Mouse (Mus musculus): Measurements from ENCODE around the gene Hat1. TPM values are rescaled to one million over a fixed set of nuclear protein-coding genes. Genes with fewer than 3 reads are reported as not detected.
A peak's percentile ranks its signal among the peaks of the same experiment; 100 is the strongest.
"Not testable (repeated sequence)": the region's sequence is repeated elsewhere in the genome, so short reads cannot be mapped to it uniquely, and the experiment has no call there.

The Hat1 gene
- polyA plus RNA-seq, 2 experiments, result 67.3 to 97.1 TPM

- DNase-seq (ENCODE audit: low spot score), result no peak
Measured at GRCm38 (mm10) chr2:71368086-71368485, 20.7 kb upstream of the Hat1 start.

GRCm38 (mm10) chr2:71371790-71372189 lies 17.0 kb upstream of the Hat1 start:
- ATAC-seq (ENCODE audit: low FRiP score, low read depth), result no peak
- WGBS, result 83% methylated on average over 5 of the region's 5 CpGs
- H3K4me2 ChIP-seq (replicated peaks; ENCODE audit: low read depth, low read length, severe bottlenecking), result no peak overlapping the region

More at GRCm38 (mm10) chr2:71368086-71368485, 20.7 kb upstream of the Hat1 start:
- TF ChIP-seq POLR2A (IDR thresholded peaks at IDR 0.05; ENCODE audit: borderline replicate concordance, extremely low read depth, insufficient read depth, insufficient read length), result no peak
- 41% methylated on average over 8 of the region's 8 CpGs for WGBS
- ATAC-seq (ENCODE audit: low FRiP score, low read depth), result no peak
- H3K9ac ChIP-seq (ENCODE audit: low read depth, low read length, severe bottlenecking), result no peak overlapping the region
- H3K4me3 ChIP-seq (replicated peaks; ENCODE audit: low read length), result peak overlapping the region; percentile 83
- no peaks in the 10 kb centered on the region for H3K27me3 ChIP-seq (ENCODE audit: control insufficient read depth, insufficient read depth, low read length)
- no peaks in the 10 kb centered on the region for H3K36me3 ChIP-seq (ENCODE audit: control insufficient read depth, insufficient read depth, low read length)
- peak overlapping the region; percentile 75; the same call in 1 of the 2 replicates for H3K4me2 ChIP-seq (replicated peaks; ENCODE audit: low read depth, low read length, severe bottlenecking)
- no peaks in the 10 kb centered on the region for H3K9me3 ChIP-seq (ENCODE audit: control insufficient read depth, low read length)
- peaks cover 12% of the 10 kb centered on the region; the same call in 1 of the 2 replicates for H3K4me1 ChIP-seq (ENCODE audit: control insufficient read depth, insufficient read depth, low read length)
- no peak overlapping the region for H3K27ac ChIP-seq (replicated peaks; ENCODE audit: low read depth, low read length)

GRCm38 (mm10) chr2:71372261-71372660 lies 16.5 kb upstream of the Hat1 start:
- not testable (repeated sequence) for ATAC-seq (ENCODE audit: low FRiP score, low read depth); H3K27ac ChIP-seq (replicated peaks; ENCODE audit: low read depth, low read length)

More at GRCm38 (mm10) chr2:71371790-71372189, 17.0 kb upstream of the Hat1 start:
- H3K9me3 ChIP-seq (ENCODE audit: control insufficient read depth, low read length), result no peaks in the 10 kb centered on the region
- no peak for DNase-seq (ENCODE audit: low spot score)
- no peak overlapping the region for H3K27ac ChIP-seq (replicated peaks; ENCODE audit: low read depth, low read length)
- no peak for TF ChIP-seq POLR2A (IDR thresholded peaks at IDR 0.05; ENCODE audit: borderline replicate concordance, extremely low read depth, insufficient read depth, insufficient read length)
- H3K4me1 ChIP-seq (ENCODE audit: control insufficient read depth, insufficient read depth, low read length), result peaks cover 5% of the 10 kb centered on the region; the same call in 1 of the 2 replicates
- no peak overlapping the region for H3K4me3 ChIP-seq (replicated peaks; ENCODE audit: low read length)
- no peaks in the 10 kb centered on the region for H3K36me3 ChIP-seq (ENCODE audit: control insufficient read depth, insufficient read depth, low read length)
- H3K27me3 ChIP-seq (ENCODE audit: control insufficient read depth, insufficient read depth, low read length), result no peaks in the 10 kb centered on the region
- H3K9ac ChIP-seq (ENCODE audit: low read depth, low read length, severe bottlenecking), result no peak overlapping the region

GRCm38 (mm10) chr2:71374275-71375155 lies 14.2 kb upstream of the Hat1 start:
- ATAC-seq (ENCODE audit: low FRiP score, low read depth) (no peak), DNase-seq (ENCODE audit: low spot score) (no peak)
- no peaks in the 10 kb centered on the region for H3K4me1 ChIP-seq (ENCODE audit: control insufficient read depth, insufficient read depth, low read length)
- TF ChIP-seq POLR2A (IDR thresholded peaks at IDR 0.05; ENCODE audit: borderline replicate concordance, extremely low read depth, insufficient read depth, insufficient read length), result no peak
- WGBS, result 51% methylated on average over 8 of the region's 8 CpGs
- no peak overlapping the region for H3K4me3 ChIP-seq (replicated peaks; ENCODE audit: low read length)
- no peak overlapping the region for H3K9ac ChIP-seq (ENCODE audit: low read depth, low read length, severe bottlenecking)
- no peaks in the 10 kb centered on the region for H3K9me3 ChIP-seq (ENCODE audit: control insufficient read depth, low read length)
- H3K27ac ChIP-seq (replicated peaks; ENCODE audit: low read depth, low read length), result no peak overlapping the region
- no peaks in the 10 kb centered on the region for H3K27me3 ChIP-seq (ENCODE audit: control insufficient read depth, insufficient read depth, low read length)
- H3K4me2 ChIP-seq (replicated peaks; ENCODE audit: low read depth, low read length, severe bottlenecking), result no peak overlapping the region
- no peaks in the 10 kb centered on the region for H3K36me3 ChIP-seq (ENCODE audit: control insufficient read depth, insufficient read depth, low read length)

More at GRCm38 (mm10) chr2:71372261-71372660, 16.5 kb upstream of the Hat1 start:
- not testable (repeated sequence) for H3K4me1 ChIP-seq (ENCODE audit: control insufficient read depth, insufficient read depth, low read length); DNase-seq (ENCODE audit: low spot score); H3K9me3 ChIP-seq (ENCODE audit: control insufficient read depth, low read length); H3K27me3 ChIP-seq (ENCODE audit: control insufficient read depth, insufficient read depth, low read length); H3K4me3 ChIP-seq (replicated peaks; ENCODE audit: low read length); H3K9ac ChIP-seq (ENCODE audit: low read depth, low read length, severe bottlenecking); H3K36me3 ChIP-seq (ENCODE audit: control insufficient read depth, insufficient read depth, low read length); H3K4me2 ChIP-seq (replicated peaks; ENCODE audit: low read depth, low read length, severe bottlenecking)
- 86% methylated on average over 4 of the region's 4 CpGs for WGBS

- no peak overlapping the region for H3K9ac ChIP-seq (ENCODE audit: low read depth, low read length, severe bottlenecking)
- H3K4me1 ChIP-seq (ENCODE audit: control insufficient read depth, insufficient read depth, low read length), result no peaks in the 10 kb centered on the region
- no peak for TF ChIP-seq POLR2A (IDR thresholded peaks at IDR 0.05; ENCODE audit: borderline replicate concordance, extremely low read depth, insufficient read depth, insufficient read length)
- no peak for DNase-seq (ENCODE audit: low spot score)
- no peaks in the 10 kb centered on the region for H3K27me3 ChIP-seq (ENCODE audit: control insufficient read depth, insufficient read depth, low read length)
- H3K27ac ChIP-seq (replicated peaks; ENCODE audit: low read depth, low read length), result no peak overlapping the region
- H3K4me3 ChIP-seq (replicated peaks; ENCODE audit: low read length), result no peak overlapping the region
- H3K9me3 ChIP-seq (ENCODE audit: control insufficient read depth, low read length), result no peaks in the 10 kb centered on the region
- no peaks in the 10 kb centered on the region for H3K36me3 ChIP-seq (ENCODE audit: control insufficient read depth, insufficient read depth, low read length)
- no peak overlapping the region for H3K4me2 ChIP-seq (replicated peaks; ENCODE audit: low read depth, low read length, severe bottlenecking)
- 45% methylated on average over 11 of the region's 11 CpGs for WGBS
- ATAC-seq (ENCODE audit: low FRiP score, low read depth), result no peak
Measured at GRCm38 (mm10) chr2:71376433-71376906, 12.3 kb upstream of the Hat1 start.
